Mouse (Mus musculus): ENCODE measurements at regions not wholly inside any gene's neighbourhood (a gene's known extent, or its start where the extent isn't known, plus 50 kb on each side); places are given as distances from the start of the nearest gene placed in this dataset.

DNA sequence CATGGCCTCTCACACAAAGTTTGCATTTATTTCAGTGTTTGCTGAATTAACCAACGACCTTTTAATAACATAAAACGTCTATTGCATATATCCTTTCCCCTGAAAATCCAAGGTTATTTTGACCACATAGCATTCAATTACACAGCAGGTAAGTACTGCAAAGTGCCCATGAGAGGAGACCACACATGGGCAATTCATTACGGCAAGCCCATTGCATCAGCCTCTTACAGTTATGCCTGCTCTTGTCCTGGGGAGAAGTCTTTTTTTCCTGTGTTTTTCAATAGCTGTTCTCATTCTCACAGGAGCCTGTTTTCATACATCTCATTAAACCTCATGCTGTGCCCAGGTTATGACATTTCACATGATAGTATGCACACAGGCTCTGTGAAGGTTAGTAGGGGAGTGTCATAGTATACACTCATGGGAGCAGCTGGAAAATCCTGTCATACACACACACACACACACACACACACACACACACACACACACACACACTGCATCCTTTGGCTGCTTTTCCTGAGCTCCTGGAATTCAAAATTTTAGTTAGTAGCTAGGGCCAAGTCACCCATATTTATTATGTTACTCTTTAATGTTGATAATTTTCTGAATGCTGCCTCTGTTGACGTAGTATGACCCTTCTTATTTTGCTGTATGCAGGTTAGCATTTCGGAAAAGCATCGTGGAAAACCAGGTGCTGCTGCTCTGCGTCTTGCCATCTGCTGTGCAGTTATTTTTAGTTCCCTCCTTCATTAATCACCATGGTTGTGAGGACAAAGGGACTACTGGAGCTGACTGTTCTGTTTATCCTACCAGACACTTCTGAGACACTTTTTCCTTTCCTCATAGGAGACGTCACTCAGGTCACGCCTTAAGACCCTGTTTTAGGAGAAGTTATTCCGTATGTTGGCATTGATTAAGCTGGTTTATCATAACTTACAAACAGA, 483.6 kb downstream of the Bckdhb start:
- no peaks in the 10 kb centered on the region for H3K79me2 ChIP-seq (ENCODE audit: control insufficient read depth, insufficient read depth, low read length, poor library complexity)
- H3K27ac ChIP-seq (ENCODE audit: control insufficient read depth, low read depth, low read length) = no peak overlapping the region
- no peak overlapping the region for H3K9ac ChIP-seq (ENCODE audit: control insufficient read depth, low read depth, low read length, poor library complexity, severe bottlenecking)
- TF ChIP-seq UBTF (IDR thresholded peaks at IDR 0.05; ENCODE audit: borderline replicate concordance, insufficient read depth, low read depth, low read length) = no peak
- no peaks in the 10 kb centered on the region for H3K9me3 ChIP-seq (replicated peaks; ENCODE audit: insufficient read depth, low read length)
- no peak overlapping the region for H3K4me3 ChIP-seq (ENCODE audit: control insufficient read depth in 1 of 2, insufficient read depth in 1 of 2, low read depth in 2 of 2, low read length in 2 of 2)
- no peak for DNase-seq (ENCODE audit: low read depth, low spot score)
- H3K4me1 ChIP-seq (ENCODE audit: control insufficient read depth in 1 of 2, insufficient read depth in 2 of 2, low read length in 2 of 2) = no peaks in the 10 kb centered on the region
- no peaks in the 10 kb centered on the region for H3K27me3 ChIP-seq (ENCODE audit: control insufficient read depth in 1 of 2, insufficient read depth in 2 of 2, low read length in 2 of 2)
- H3K36me3 ChIP-seq (ENCODE audit: control insufficient read depth in 1 of 2, insufficient read depth in 2 of 2, low read length in 2 of 2) = no peaks in the 10 kb centered on the region
